Comparison of ENCODE assay signal across 15 mouse cellular contexts in the genomic region with DNA sequence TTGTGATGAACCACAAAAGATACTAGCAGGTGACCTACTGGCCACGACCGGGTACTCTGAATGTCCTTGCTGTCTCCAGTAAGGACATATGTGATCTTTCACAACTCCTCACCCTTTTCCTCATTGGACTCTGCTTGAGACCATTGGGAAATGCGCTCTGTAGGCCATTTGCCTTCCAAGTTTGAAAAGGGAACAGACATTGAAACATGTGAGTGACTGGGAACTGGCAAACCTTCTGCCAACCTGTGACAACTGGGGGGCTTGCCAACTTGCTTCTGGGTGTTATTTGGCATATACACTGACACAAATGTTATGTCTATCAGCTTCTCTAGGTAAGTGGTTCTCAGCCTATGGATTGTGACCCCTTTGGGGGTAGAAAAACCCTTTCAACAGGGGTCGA.
DNase-seq lines count a peak whose midpoint lies in the region; ATAC-seq and TF ChIP-seq lines count a peak whose summit lies in the region.
"Had no signal": no experiment of that assay in that cellular context is flagged by ENCODE, and none has a peak within 500 bp of the region (broad histone marks: within the 10 kb centered on the region; RNA-seq: fewer than 3 reads in every experiment).

No protein-coding gene starts in this region.

- TF ChIP-seq CTCF in lung, postnatal 0 days (IDR thresholded peaks at IDR 0.05) = no peak

- no peak overlapping the region for H3K4me3 ChIP-seq in forebrain, embryonic 16.5 days (replicated peaks; ENCODE audit: low read length)
- H3K4me3 ChIP-seq in lung, postnatal 0 days (ENCODE audit: low read depth, low read length) = no peak overlapping the region
- no peak overlapping the region for H3K4me3 ChIP-seq in midbrain, embryonic 13.5 days (replicated peaks)
- H3K4me3 ChIP-seq: hindbrain, embryonic 10.5 days; kidney, embryonic 15.5 days; liver, embryonic 13.5 days; megakaryocyte, embryonic 14.5 days had no signal

- peak; percentile 15 for DNase-seq in adrenal gland, adult 2 months
- no peak for DNase-seq in adrenal gland, adult 8-10 months
- peak; percentile 11 for DNase-seq in heart, adult 8-10 months (ENCODE audit: low spot score)
- DNase-seq in heart, postnatal 36 days = no peak
- DNase-seq in lung, postnatal 0 days (ENCODE audit: low spot score) = no peak
- DNase-seq in kidney, postnatal 4 days = no peak
- DNase-seq: liver, embryonic 13.5 days; lung, postnatal 10 days; right cerebral cortex, postnatal 14 days had no signal

- 57% methylated on average over 4 of the region's 4 CpGs for WGBS in forebrain, embryonic 16.5 days
- WGBS in lung, postnatal 0 days = 88% methylated on average over 4 of the region's 4 CpGs
- 92% methylated on average over 4 of the region's 4 CpGs for WGBS in midbrain, embryonic 13.5 days

- H3K4me1 ChIP-seq in forebrain, embryonic 16.5 days (replicated peaks; ENCODE audit: control insufficient read depth, insufficient read depth, low read length) = peaks cover 32% of the 10 kb centered on the region
- H3K4me1 ChIP-seq in lung, postnatal 0 days (ENCODE audit: insufficient read depth, low read depth, low read length) = no peaks in the 10 kb centered on the region
- peaks cover 11% of the 10 kb centered on the region; the same call in 1 of the 2 replicates for H3K4me1 ChIP-seq in midbrain, embryonic 13.5 days (replicated peaks)
- H3K4me1 ChIP-seq: kidney, embryonic 15.5 days; liver, embryonic 13.5 days; megakaryocyte, embryonic 14.5 days had no signal

- no peaks in the 10 kb centered on the region; the same call in 1 of the 2 replicates for H3K36me3 ChIP-seq in forebrain, embryonic 16.5 days (ENCODE audit: control insufficient read depth, insufficient read depth)
- no peaks in the 10 kb centered on the region for H3K36me3 ChIP-seq in lung, postnatal 0 days (ENCODE audit: insufficient read depth, low read length)
- peaks cover 15% of the 10 kb centered on the region for H3K36me3 ChIP-seq in midbrain, embryonic 13.5 days
- H3K36me3 ChIP-seq: liver, embryonic 13.5 days had no signal

- H3K9me3 ChIP-seq in forebrain, embryonic 16.5 days (ENCODE audit: control insufficient read depth, low read length) = no peaks in the 10 kb centered on the region
- no peaks in the 10 kb centered on the region for H3K9me3 ChIP-seq in lung, postnatal 0 days (ENCODE audit: low read length)
- peaks cover 4% of the 10 kb centered on the region; the same call in 1 of the 2 replicates for H3K9me3 ChIP-seq in midbrain, embryonic 13.5 days
- H3K9me3 ChIP-seq: kidney, embryonic 15.5 days; liver, embryonic 13.5 days had no signal

- no peaks in the 10 kb centered on the region for H3K27me3 ChIP-seq in forebrain, embryonic 16.5 days (replicated peaks; ENCODE audit: control insufficient read depth, insufficient read depth, low read length)
- no peaks in the 10 kb centered on the region for H3K27me3 ChIP-seq in lung, postnatal 0 days (replicated peaks; ENCODE audit: insufficient read depth, low read length)
- no peaks in the 10 kb centered on the region for H3K27me3 ChIP-seq in midbrain, embryonic 13.5 days
- H3K27me3 ChIP-seq: kidney, embryonic 15.5 days; liver, embryonic 13.5 days had no signal

- no peak overlapping the region for H3K4me2 ChIP-seq in forebrain, embryonic 16.5 days (ENCODE audit: low read length)
- no peak overlapping the region for H3K4me2 ChIP-seq in lung, postnatal 0 days (replicated peaks; ENCODE audit: low read depth, low read length)
- H3K4me2 ChIP-seq in midbrain, embryonic 13.5 days (replicated peaks) = no peak overlapping the region
- H3K4me2 ChIP-seq: kidney, embryonic 15.5 days; liver, embryonic 13.5 days had no signal

- no peak overlapping the region for H3K9ac ChIP-seq in forebrain, embryonic 16.5 days (replicated peaks; ENCODE audit: low read depth, low read length)
- no peak overlapping the region for H3K9ac ChIP-seq in lung, postnatal 0 days (replicated peaks; ENCODE audit: low read depth)
- H3K9ac ChIP-seq in midbrain, embryonic 13.5 days (replicated peaks) = no peak overlapping the region
- H3K9ac ChIP-seq: kidney, embryonic 15.5 days; liver, embryonic 13.5 days had no signal

- TF ChIP-seq EP300 in lung, postnatal 0 days (IDR thresholded peaks at IDR 0.05) = no peak

- peak; percentile 55 for ATAC-seq in forebrain, embryonic 16.5 days
- ATAC-seq in lung, postnatal 0 days = no peak
- ATAC-seq in midbrain, embryonic 13.5 days = no peak
- ATAC-seq: inflammation-experienced regulatory T-cells, adult 6 months had no signal

- intact Hi-C loops in heart, postnatal 36 days (cut with DNase I) = no loop called here

- peak overlapping the region; percentile 58 for H3K27ac ChIP-seq in forebrain, embryonic 16.5 days (ENCODE audit: low read length)
- no peak overlapping the region for H3K27ac ChIP-seq in lung, postnatal 0 days (ENCODE audit: low read length)
- H3K27ac ChIP-seq in midbrain, embryonic 13.5 days = no peak overlapping the region
- H3K27ac ChIP-seq: hindbrain, embryonic 10.5 days; kidney, embryonic 15.5 days; liver, embryonic 13.5 days had no signal

Comparison
In these comparisons a context has a peak if more than half of its experiments do, and no peak if none do; other contexts are left out.
1. DNase-seq: peak in adrenal gland, adult 2 months (single experiment) and heart, adult 8-10 months (single experiment); none in adrenal gland, adult 8-10 months (single experiment), heart, postnatal 36 days (0 of 2), lung, postnatal 0 days (single experiment) and kidney, postnatal 4 days (0 of 2).